Mouse (Mus musculus) spleen, embryonic (tissue): Measurements from ENCODE around the gene Cnga4.
"Not testable (repeated sequence)": the region's sequence is repeated elsewhere in the genome, so short reads cannot be mapped to it uniquely, and the experiment has no call there.

Source experiments
- CTCF ChIA-PET: fragments of 350-600 bp; sonication (Branson Sonifier 250); formaldehyde crosslinking; loops from one replicate; lab custom pipeline; 2022; lab: Charles Lee

Cnga4 gene

GRCm38 (mm10) chr7:105414385-105414784, 10.0 kb downstream of the Cnga4 start:
- CTCF ChIA-PET, result no interaction called here

GRCm38 (mm10) chr7:105416529-105416928, 12.2 kb downstream of the Cnga4 start:
- CTCF ChIA-PET, result no interaction called here

GRCm38 (mm10) chr7:105418106-105418505, 13.7 kb downstream of the Cnga4 start:
- CTCF ChIA-PET, result no interaction called here

- CTCF ChIA-PET, result interaction anchor here (1.1 kb wide), 1 partner anchor 9 kb away, joined by 4 read pairs; no protein-coding TSS in a partner anchor
These were observed 16.5 kb downstream of the Cnga4 start for GRCm38 (mm10) chr7:105420903-105421302.

GRCm38 (mm10) chr7:105424368-105424767, 20.0 kb downstream of the Cnga4 start:
- CTCF ChIA-PET, result interaction anchor here (0.6 kb wide), 1 partner anchor 8 kb away, joined by 3 read pairs; no protein-coding TSS in a partner anchor

GRCm38 (mm10) chr7:105425424-105426043, 21.2 kb downstream of the Cnga4 start, which contains the start of gene Cckbr:
Gene Cckbr, plus strand, starts transcription at chr7:105425731.
- CTCF ChIA-PET, result no interaction called here

GRCm38 (mm10) chr7:105426051-105426450, 21.7 kb downstream of the Cnga4 start:
- CTCF ChIA-PET, result interaction anchor here (0.6 kb wide), 1 partner anchor 325 kb away, joined by 3 read pairs; no protein-coding TSS in a partner anchor

GRCm38 (mm10) chr7:105432058-105432457, 27.7 kb downstream of the Cnga4 start:
- CTCF ChIA-PET, result no interaction called here

GRCm38 (mm10) chr7:105433859-105434258, 29.5 kb downstream of the Cnga4 start:
- CTCF ChIA-PET, result no interaction called here

GRCm38 (mm10) chr7:105434798-105435197, 30.4 kb downstream of the Cnga4 start:
- CTCF ChIA-PET, result no interaction called here

- CTCF ChIA-PET, result no interaction called here
These were observed 33.8 kb downstream of the Cnga4 start for GRCm38 (mm10) chr7:105437979-105438772.

- CTCF ChIA-PET, result no interaction called here
These were observed 37.1 kb downstream of the Cnga4 start for GRCm38 (mm10) chr7:105441426-105441825.

- CTCF ChIA-PET, result no interaction called here
These were observed 40.7 kb downstream of the Cnga4 start for GRCm38 (mm10) chr7:105445076-105445475.

GRCm38 (mm10) chr7:105453345-105453744, 49.0 kb downstream of the Cnga4 start:
- CTCF ChIA-PET, result not testable (repeated sequence)
